Mouse (Mus musculus) megakaryocyte-erythroid progenitor cell, adult 5-6 weeks (primary cell): ENCODE results near the gene Timm10b. TPM values are rescaled to one million over a fixed set of nuclear protein-coding genes. Genes with fewer than 3 reads are reported as not detected.

Experiments
- ATAC-seq: replicated peaks from 2 replicates; pipeline ENCODE4 v1.8.0; 2016; ENCODE audit warnings: mild to moderate bottlenecking, inconsistent platforms; ENCODE audit not compliant: severe bottlenecking, poor library complexity, low FRiP score, low TSS enrichment
- total RNA-seq, 2 experiments: library from RNA; stranded (forward) in 1 of 2; stranded (reverse) in 1 of 2; fragments of 200-1000, 215-1000 nt in 1 of 2; fragments of >200 nt in 1 of 2; fragmentation: Nextera tagmentation in 1 of 2; gene quantifications; 2 replicates each; pipeline ENCODE4 v1.2.3; 2014 to 2017

The Timm10b gene
- total RNA-seq, 2 experiments from 2014 or later: 56.7 to 68.5 TPM

GRCm38 (mm10) chr7:105639304-105639703, 552 bp upstream of the Timm10b start:
- ATAC-seq: no peak

DNA sequence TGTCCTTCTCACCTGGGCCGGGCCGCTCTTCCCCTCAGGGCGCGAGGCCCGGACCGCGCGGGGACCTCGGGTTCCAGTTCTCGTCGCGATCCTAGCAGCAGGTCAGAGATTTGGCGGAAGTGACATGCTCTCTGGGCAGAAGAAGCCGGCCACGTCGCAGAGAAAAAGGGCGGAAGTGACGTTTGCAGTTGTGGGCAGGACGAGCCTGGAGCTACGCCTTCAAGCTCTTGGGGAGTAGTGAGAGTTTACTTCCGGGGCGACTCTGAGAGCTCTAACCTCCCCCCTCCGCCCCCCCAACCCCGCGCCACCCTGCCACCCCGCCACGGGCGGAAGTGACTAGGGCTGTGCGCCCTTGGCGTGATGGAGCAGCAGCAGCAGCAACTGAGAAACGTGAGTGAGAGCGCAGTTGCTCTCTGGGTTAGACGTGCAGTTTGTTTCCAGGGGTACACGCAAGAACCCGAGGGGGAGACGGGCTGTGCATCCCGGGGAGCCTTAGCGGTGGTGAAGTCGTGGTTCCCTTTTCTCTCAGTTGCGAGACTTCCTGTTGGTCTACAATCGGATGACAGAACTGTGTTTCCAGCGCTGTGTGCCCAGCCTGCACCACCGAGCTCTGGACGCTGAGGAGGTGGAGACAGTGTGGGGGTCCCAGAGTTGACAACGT, 507 bp downstream of the Timm10b start, which contains the start of the genes Arfip2 and Gm45799:
Gene Arfip2, minus strand, starts transcription at position 184 of the 661 bp plus-strand sequence.
Gene Gm45799, plus strand, starts transcription at position 320 of the 661 bp plus-strand sequence.
- peak; percentile 94 for ATAC-seq

DNA sequence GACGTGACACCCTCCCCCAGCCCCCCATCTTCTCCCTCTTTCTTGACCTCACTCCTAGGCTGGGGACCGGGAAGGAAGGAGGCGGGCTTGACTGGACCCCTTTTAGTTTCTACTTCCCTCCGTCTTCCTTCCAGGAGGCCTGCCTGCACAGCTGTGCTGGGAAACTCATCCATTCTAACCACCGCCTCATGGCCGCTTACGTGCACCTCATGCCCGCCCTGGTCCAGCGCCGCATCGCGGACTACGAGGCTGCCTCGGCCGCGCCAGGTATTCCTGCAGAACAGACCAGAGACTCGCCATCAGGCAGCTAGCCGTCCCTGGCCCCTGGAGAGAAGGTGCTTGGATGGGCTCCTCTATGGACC, 1.0 kb downstream of the Timm10b start:
- ATAC-seq: peak; percentile 38

- ATAC-seq: no peak
These were observed 2.1 kb downstream of the Timm10b start for GRCm38 (mm10) chr7:105641936-105642335.

DNA sequence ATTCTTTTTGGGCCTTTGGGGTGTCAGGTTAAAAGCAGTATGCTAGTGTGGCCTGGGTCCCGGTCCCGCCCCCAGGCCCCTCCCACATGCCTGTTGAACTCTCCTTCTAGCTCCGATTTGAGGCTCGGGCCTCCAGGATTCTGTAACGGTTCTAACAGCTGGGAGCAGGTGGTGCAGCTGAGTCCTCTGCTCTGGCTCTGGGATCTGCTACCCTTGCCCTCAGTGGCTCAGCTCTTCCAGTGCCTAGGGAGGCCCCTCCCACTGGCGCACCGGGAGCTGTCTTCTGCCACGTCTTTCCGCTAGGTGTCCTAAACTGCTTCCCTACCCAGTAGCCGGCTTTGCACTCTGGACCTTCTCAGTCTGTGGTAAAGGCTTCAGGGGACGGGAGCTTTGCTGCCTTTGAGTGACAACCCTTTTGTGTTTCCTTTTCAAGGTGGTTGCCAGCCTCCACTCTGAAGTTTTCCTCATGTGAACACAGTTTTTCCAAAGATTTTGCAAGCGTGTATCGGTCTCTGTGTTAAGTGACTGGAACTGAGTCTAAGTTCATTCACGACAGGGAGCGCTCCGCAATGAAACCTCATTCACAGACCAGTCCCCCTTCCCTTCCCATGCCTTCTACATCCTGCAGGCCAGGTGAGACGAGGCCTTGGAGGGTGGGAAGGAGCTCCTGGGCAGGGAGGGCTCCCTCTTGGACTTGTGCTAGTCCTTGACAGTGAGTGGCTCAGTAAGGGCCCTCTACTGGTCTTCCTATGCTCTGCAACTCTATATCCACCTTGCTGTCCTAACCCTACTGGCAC, 11.0 kb downstream of the Timm10b start, which contains the start of gene Dnhd1:
Gene Dnhd1, plus strand, starts transcription at position 189 of the 797 bp plus-strand sequence.
- peak; percentile 99 for ATAC-seq

GRCm38 (mm10) chr7:105685541-105686197, 45.8 kb downstream of the Timm10b start:
- ATAC-seq: no peak

- no peak for ATAC-seq
These were observed 51.0 kb downstream of the Timm10b start for GRCm38 (mm10) chr7:105690875-105691274.

Other genes starting within 250 kb of the Timm10b start
- gene Fam160a2, start 240.0 kb upstream of the Timm10b start, total RNA-seq (2014; fragmentation: Nextera tagmentation): 24.6 and 31.9 TPM in 2 replicates
- 9.8 and 15.1 TPM in 2 replicates for gene Fam160a2, start 240.0 kb upstream of the Timm10b start, total RNA-seq (2017)
- gene Cnga4, start 235.5 kb upstream of the Timm10b start, total RNA-seq (2014; fragmentation: Nextera tagmentation): not detected in 2 replicates
- not detected in 2 replicates for gene Cnga4, start 235.5 kb upstream of the Timm10b start, total RNA-seq (2017)
- gene Cckbr, start 214.3 kb upstream of the Timm10b start, total RNA-seq (2014; fragmentation: Nextera tagmentation): not detected in 2 replicates
- not detected in 2 replicates for gene Cckbr, start 214.3 kb upstream of the Timm10b start, total RNA-seq (2017)
- gene Cavin3, start 157.8 kb upstream of the Timm10b start, total RNA-seq (2014; fragmentation: Nextera tagmentation): not detected in 2 replicates
- gene Cavin3, start 157.8 kb upstream of the Timm10b start, total RNA-seq (2017): 0.61 and 0.75 TPM in 2 replicates
- gene Smpd1, start 85.7 kb upstream of the Timm10b start, total RNA-seq (2014; fragmentation: Nextera tagmentation): 17.5 and 17.6 TPM in 2 replicates
- 17.1 and 20.1 TPM in 2 replicates for gene Smpd1, start 85.7 kb upstream of the Timm10b start, total RNA-seq (2017)
- not detected in 2 replicates for gene Apbb1, start 58.4 kb upstream of the Timm10b start, total RNA-seq (2014; fragmentation: Nextera tagmentation)
- 0.56 TPM in 1 of 2 replicates, not detected in the other for gene Apbb1, start 58.4 kb upstream of the Timm10b start, total RNA-seq (2017)
- not detected in 2 replicates for gene Hpx, start 39.9 kb upstream of the Timm10b start, total RNA-seq (2014; fragmentation: Nextera tagmentation)
- gene Hpx, start 39.9 kb upstream of the Timm10b start, total RNA-seq (2017): not detected in 2 replicates
- gene Trim3, start 6.5 kb upstream of the Timm10b start, total RNA-seq (2014; fragmentation: Nextera tagmentation): 12.0 and 13.4 TPM in 2 replicates
- gene Trim3, start 6.5 kb upstream of the Timm10b start, total RNA-seq (2017): 0.84 and 3.5 TPM in 2 replicates
- gene Arfip2, start 360 bp downstream of the Timm10b start, total RNA-seq (2014; fragmentation: Nextera tagmentation): 32.1 and 35.3 TPM in 2 replicates
- 58.9 and 67.3 TPM in 2 replicates for gene Arfip2, start 360 bp downstream of the Timm10b start, total RNA-seq (2017)
- 0.15 and 6.2 TPM in 2 replicates for gene Gm45799, start 496 bp downstream of the Timm10b start, total RNA-seq (2014; fragmentation: Nextera tagmentation)
- gene Gm45799, start 496 bp downstream of the Timm10b start, total RNA-seq (2017): 5.2 TPM in 1 of 2 replicates, not detected in the other
- gene Dnhd1, start 10.8 kb downstream of the Timm10b start, total RNA-seq (2014; fragmentation: Nextera tagmentation): 0.47 and 0.90 TPM in 2 replicates
- gene Dnhd1, start 10.8 kb downstream of the Timm10b start, total RNA-seq (2017): 0.19 and 0.76 TPM in 2 replicates
- 134 and 140 TPM in 2 replicates for gene Ilk, start 96.5 kb downstream of the Timm10b start, total RNA-seq (2014; fragmentation: Nextera tagmentation)
- gene Ilk, start 96.5 kb downstream of the Timm10b start, total RNA-seq (2017): 117 and 130 TPM in 2 replicates
- gene Rrp8, start 97.3 kb downstream of the Timm10b start, total RNA-seq (2014; fragmentation: Nextera tagmentation): 46.4 and 52.3 TPM in 2 replicates
- 42.7 and 85.2 TPM in 2 replicates for gene Rrp8, start 97.3 kb downstream of the Timm10b start, total RNA-seq (2017)
- 333 and 378 TPM in 2 replicates for gene Taf10, start 104.3 kb downstream of the Timm10b start, total RNA-seq (2014; fragmentation: Nextera tagmentation)
- gene Taf10, start 104.3 kb downstream of the Timm10b start, total RNA-seq (2017): 181 and 219 TPM in 2 replicates
- 80.7 and 98.6 TPM in 2 replicates for gene Tpp1, start 112.2 kb downstream of the Timm10b start, total RNA-seq (2014; fragmentation: Nextera tagmentation)
- 26.8 and 37.9 TPM in 2 replicates for gene Tpp1, start 112.2 kb downstream of the Timm10b start, total RNA-seq (2017)
- gene Dchs1, start 147.6 kb downstream of the Timm10b start, total RNA-seq (2014; fragmentation: Nextera tagmentation): not detected in 2 replicates
- not detected in 2 replicates for gene Dchs1, start 147.6 kb downstream of the Timm10b start, total RNA-seq (2017)
- 144 and 184 TPM in 2 replicates for gene Mrpl17, start 171.0 kb downstream of the Timm10b start, total RNA-seq (2014; fragmentation: Nextera tagmentation)
- 31.6 and 60.6 TPM in 2 replicates for gene Mrpl17, start 171.0 kb downstream of the Timm10b start, total RNA-seq (2017)